Mouse (Mus musculus) heart, embryonic 12.5 days (tissue): ENCODE results near the gene H3f3a. TPM values are rescaled to one million over a fixed set of nuclear protein-coding genes. Genes with fewer than 3 reads are reported as not detected.
A peak's percentile ranks its signal among the peaks of the same experiment; 100 is the strongest.

Source experiments
- ATAC-seq: fragments of 200-750 bp; cut with Nextera tagmentation; 2 replicates; pipeline ENCODE4 v1.8.0; 2017; ENCODE audit warnings: moderate TSS enrichment, moderate library complexity; ENCODE audit not compliant: insufficient number of reproducible peaks, low FRiP score
- H3K27ac ChIP-seq: fragments of 300-500 bp; sonication (generic); 2 replicates; pipeline ENCODE4 v1.5.1; 2016; ENCODE audit warnings: mild to moderate bottlenecking, moderate library complexity; ENCODE audit not compliant: poor library complexity, severe bottlenecking
- H3K27me3 ChIP-seq: fragments of 300-500 bp; sonication (generic); replicated peaks from 2 replicates; pipeline ENCODE4 v1.6.1; 2016; ENCODE audit warnings: mild to moderate bottlenecking, moderate library complexity
- H3K36me3 ChIP-seq: fragments of 300-500 bp; sonication (generic); 2 replicates; pipeline ENCODE4 v1.6.1; 2016; ENCODE audit warnings: mild to moderate bottlenecking, moderate library complexity
- H3K4me1 ChIP-seq: fragments of 300-500 bp; sonication (generic); replicated peaks from 2 replicates; pipeline ENCODE4 v1.6.1; 2016; ENCODE audit warnings: mild to moderate bottlenecking
- H3K4me2 ChIP-seq: fragments of 300-500 bp; sonication (generic); 2 replicates; pipeline ENCODE4 v1.6.1; 2016; ENCODE audit warnings: mild to moderate bottlenecking, moderate library complexity
- H3K4me3 ChIP-seq: fragments of 300-500 bp; sonication (generic); 2 replicates; pipeline ENCODE4 v1.5.1; 2016; ENCODE audit warnings: mild to moderate bottlenecking
- H3K9ac ChIP-seq: fragments of 300-500 bp; sonication (generic); 2 replicates; pipeline ENCODE4 v1.6.1; 2016; ENCODE audit warnings: mild to moderate bottlenecking, moderate library complexity
- H3K9me3 ChIP-seq: fragments of 300-500 bp; sonication (generic); replicated peaks from 2 replicates; pipeline ENCODE4 v1.6.1; 2016; ENCODE audit warnings: mild to moderate bottlenecking, moderate library complexity
- WGBS: fragments of 180-500 bp; shearing (Covaris S2); methylation state at CpG from one replicate; pipeline ENCODE4 v1.1.7; 2016; 5-methylcytosine and 5-hydroxymethylcytosine counted together
- polyA plus RNA-seq: library from polyadenylated mRNA; unstranded; fragments of >200 nt; fragmentation: Nextera tagmentation; extraction: Ambion mirVana; gene quantifications from 2 replicates; pipeline ENCODE4 v1.2.1, GENCODE M21; 2016

H3f3a gene
- polyA plus RNA-seq, 1 experiment from 2014 or later = 1,670 TPM

DNA sequence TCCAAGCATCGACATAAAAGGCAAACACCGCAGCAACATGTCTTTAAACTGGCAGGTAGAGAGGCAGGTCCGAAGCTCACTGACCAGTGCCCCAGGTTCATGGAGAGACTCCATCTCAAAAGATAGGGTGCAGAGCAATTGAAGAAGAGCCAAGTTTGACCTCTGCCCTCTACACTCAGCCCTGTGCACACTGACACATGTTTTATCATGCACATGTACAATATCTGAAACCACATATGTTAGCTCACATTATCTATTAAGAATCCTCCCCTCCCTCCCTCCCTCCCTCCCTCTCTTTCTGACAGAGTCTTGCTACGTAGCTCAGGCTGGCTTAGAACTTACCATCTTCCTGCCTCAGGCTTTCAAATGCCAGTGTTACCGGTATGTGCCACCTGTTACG is 7.4 kb upstream of the H3f3a start:
- no peaks in the 10 kb centered on the region for H3K36me3 ChIP-seq
- no peak overlapping the region for H3K4me2 ChIP-seq
- H3K4me1 ChIP-seq = peaks cover 10% of the 10 kb centered on the region
- no peak overlapping the region for H3K9ac ChIP-seq
- H3K9me3 ChIP-seq = no peaks in the 10 kb centered on the region
- H3K27ac ChIP-seq = no peak overlapping the region
- no peak overlapping the region for H3K4me3 ChIP-seq
- no peaks in the 10 kb centered on the region for H3K27me3 ChIP-seq
- 84% methylated on average over 6 of the region's 6 CpGs for WGBS
- ATAC-seq = no peak

DNA sequence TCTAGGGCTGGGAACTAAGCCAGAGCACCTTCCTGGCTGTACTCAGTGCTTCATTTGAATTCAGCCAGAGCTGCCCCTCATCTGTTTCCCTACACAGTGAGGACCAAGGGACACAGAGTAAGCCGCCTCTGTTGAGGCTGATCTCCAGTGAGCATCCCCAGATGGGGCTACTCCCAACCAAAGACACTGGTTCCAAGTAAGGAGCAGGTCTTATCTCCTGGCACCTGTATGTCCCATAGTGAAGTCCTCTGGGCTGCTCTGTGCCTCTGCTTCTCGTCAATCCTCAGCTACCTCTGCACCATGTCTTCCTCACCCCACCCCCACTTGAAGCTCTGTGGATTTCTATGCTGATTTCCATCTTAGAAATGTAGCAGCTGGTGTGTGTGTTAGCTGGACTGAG is 4.3 kb upstream of the H3f3a start:
- Histone ChIP-seq H3K4me1 (peaks cover 23% of the 10 kb centered on the region), H3K4me3 (no peak overlapping the region), H3K36me3 (no peaks in the 10 kb centered on the region), H3K27ac (no peak overlapping the region), H3K4me2 (no peak overlapping the region), H3K9ac (no peak overlapping the region), H3K9me3 (no peaks in the 10 kb centered on the region), H3K27me3 (no peaks in the 10 kb centered on the region)
- ATAC-seq = no peak
- WGBS = 37% methylated on average over 2 of the region's 2 CpGs

DNA sequence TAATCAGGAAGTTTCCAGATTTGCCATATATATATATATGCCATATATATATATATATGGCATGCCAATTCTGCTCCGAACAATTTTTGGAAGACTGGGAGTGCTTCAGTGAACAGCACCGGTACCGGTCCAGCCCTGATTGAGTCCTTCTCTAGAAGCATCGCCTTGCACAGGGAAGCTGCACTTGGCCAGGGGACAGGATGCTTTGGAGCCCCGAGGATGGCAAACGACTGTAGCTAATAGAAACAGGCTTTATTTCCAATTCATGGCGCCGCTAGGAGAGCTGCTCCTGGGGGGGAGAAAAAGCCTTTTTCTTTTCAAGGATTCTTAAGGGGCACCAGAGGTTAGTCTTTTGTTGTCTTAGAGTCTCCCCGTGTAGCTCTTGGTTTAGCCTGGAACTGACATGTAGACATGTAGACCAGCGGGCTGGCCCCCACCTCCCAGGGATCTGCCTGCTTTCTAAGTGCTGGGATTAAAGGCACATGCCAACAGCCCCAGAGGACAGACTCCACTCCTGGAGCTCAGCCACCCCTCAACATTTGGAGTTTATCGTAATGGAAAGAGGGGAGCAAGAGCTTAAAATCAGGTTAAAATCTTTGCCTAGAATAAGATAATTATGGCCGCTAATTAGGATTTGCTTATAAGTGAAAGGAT is 1.8 kb upstream of the H3f3a start:
- Histone ChIP-seq H3K9me3 (no peaks in the 10 kb centered on the region), H3K9ac (0 out of 2 replicates have a peak overlapping the region, but pooled peaks have one; percentile 7), H3K36me3 (peaks cover 4% of the 10 kb centered on the region), H3K4me1 (peaks cover 27% of the 10 kb centered on the region), H3K4me2 (peak overlapping the region; percentile 22), H3K4me3 (no peak overlapping the region), H3K27ac (no peak overlapping the region), H3K27me3 (no peaks in the 10 kb centered on the region)
- WGBS = 62% methylated on average over 12 of the region's 12 CpGs
- ATAC-seq = no peak

DNA sequence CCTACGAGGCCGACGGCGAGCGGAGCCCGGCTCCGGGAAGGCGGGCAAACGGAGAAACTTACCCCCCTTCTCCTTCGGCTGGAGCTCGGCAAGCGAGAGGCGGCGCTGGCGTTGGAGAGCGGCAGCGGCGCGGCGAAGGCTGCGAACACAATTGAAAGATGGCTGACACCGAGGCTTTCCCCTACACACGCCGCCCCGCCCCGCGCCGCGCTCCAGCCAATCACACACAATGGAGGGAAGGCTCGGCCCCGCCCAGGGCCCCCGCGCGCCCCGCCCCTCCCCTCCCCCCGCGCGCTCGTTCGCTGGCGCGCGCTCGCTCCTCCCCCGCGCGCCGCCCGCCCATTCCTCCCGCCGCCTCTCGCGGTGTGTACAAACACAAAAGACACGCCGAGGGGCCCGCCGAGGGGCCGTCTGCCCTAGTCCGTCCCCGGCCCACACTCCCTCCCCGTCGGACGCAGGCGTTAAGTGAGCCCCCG is 296 bp downstream of the H3f3a start:
- H3K4me1 ChIP-seq = peaks cover 40% of the 10 kb centered on the region
- peak overlapping the region; percentile 76 for H3K4me2 ChIP-seq
- no peaks in the 10 kb centered on the region for H3K9me3 ChIP-seq
- H3K27me3 ChIP-seq = no peaks in the 10 kb centered on the region
- peak overlapping the region; percentile 93 for H3K4me3 ChIP-seq
- peaks cover 19% of the 10 kb centered on the region for H3K36me3 ChIP-seq
- ATAC-seq = peak; percentile 96
- peak overlapping the region; percentile 100 for H3K9ac ChIP-seq
- WGBS = 0% methylated on average over 41 of the region's 65 CpGs
- peak overlapping the region; percentile 100 for H3K27ac ChIP-seq

DNA sequence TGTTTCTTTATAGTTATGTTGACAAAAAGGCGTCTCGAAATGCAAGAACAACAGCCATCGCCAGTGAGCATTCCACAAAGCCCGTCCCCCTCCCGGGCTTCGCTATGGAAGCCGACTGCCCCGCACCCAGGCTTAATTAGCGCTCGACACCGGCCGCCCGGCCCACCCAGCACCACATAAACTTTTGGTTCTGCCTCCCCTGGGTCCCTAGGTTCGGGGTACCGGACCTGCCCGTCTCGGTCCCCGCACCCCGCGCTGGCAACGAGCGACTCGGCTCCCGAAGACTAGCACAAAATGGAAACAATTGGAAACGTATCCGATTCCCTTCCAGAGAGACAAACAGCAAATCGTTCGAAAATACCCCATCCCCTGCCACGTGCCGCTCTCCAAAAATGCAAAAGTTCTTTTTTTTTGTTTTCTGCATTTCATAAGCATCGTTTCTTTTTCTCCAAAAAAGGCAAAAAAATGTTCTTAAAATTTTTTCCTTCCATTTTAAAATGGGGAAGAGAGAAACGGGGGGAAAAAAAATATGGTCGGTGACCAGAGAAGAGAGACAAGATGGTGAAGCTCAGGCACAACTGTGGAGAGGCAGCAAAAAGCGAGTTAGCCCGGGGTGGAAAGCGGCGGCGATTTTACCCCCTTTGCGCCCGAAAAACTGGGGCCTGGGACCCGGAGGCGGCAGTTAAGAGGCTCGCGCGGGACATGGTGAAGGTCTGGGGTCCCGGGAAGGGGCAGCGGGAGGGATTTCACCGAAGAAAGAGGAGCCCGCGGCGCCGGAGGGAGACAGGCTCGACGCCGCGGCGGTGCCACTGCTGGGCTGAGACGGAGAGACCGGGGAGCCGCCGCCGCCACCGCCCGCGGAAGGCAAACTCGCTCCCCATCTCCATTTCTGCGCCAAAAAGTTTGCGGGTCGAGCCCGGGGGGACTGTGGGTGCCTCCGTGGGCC is 1.0 kb downstream of the H3f3a start:
- WGBS = under 1% methylated on average over 69 of the region's 71 CpGs
- Histone ChIP-seq H3K4me2 (peak overlapping the region; percentile 76), H3K9ac (peak overlapping the region; percentile 100)

DNA sequence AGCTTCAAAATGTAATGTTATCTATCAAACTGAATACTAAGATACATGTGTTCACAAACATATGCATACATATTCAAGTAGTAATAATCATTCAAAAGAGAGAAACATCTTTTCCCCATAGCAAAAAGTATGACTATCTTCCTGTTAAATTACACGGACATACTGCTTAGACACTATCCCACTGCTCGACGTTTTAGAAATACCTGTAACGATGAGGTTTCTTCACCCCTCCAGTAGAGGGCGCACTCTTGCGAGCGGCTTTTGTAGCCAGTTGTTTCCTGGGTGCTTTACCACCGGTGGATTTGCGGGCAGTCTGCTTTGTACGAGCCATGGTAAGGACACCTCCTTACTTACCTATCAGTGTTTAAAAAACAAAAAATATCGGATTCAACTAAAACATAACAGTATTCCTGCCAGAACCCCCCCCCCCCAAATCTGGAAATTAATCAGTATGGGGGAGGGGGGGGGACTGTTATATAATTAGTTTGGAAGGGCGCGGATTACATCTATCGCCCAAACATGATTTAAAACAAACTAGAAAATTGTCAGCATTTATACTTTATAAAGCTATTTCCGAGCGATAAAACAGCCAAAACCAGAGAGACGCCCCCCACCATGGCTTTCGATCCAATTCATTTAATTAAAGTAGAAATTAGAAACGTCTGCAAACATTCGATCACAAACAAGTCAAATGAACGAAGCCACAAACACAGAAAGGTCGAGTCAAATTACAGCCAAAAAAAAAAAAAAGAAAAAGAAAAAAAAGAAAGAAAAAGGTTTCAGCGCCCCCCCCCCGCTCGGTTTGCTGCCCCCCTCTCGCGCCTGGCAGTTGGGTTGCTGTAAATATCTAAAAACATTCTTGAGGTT is 1.9 kb downstream of the H3f3a start:
- Histone ChIP-seq H3K4me2 (peak overlapping the region; percentile 53), H3K9me3 (no peaks in the 10 kb centered on the region), H3K9ac (peak overlapping the region; percentile 100), H3K4me3 (peak overlapping the region; percentile 93), H3K36me3 (peaks cover 32% of the 10 kb centered on the region), H3K27ac (peak overlapping the region; percentile 100), H3K4me1 (peaks cover 34% of the 10 kb centered on the region), H3K27me3 (no peaks in the 10 kb centered on the region)
- WGBS = 5% methylated on average over 27 of the region's 27 CpGs
- no peak for ATAC-seq

More for the DNA sequence above, 1.0 kb downstream of the H3f3a start:
- ATAC-seq = peak; percentile 36
- H3K36me3 ChIP-seq = peaks cover 25% of the 10 kb centered on the region
- H3K27ac ChIP-seq = peak overlapping the region; percentile 100
- H3K27me3 ChIP-seq = no peaks in the 10 kb centered on the region
- H3K4me3 ChIP-seq = peak overlapping the region; percentile 93
- H3K9me3 ChIP-seq = no peaks in the 10 kb centered on the region
- H3K4me1 ChIP-seq = peaks cover 36% of the 10 kb centered on the region

DNA sequence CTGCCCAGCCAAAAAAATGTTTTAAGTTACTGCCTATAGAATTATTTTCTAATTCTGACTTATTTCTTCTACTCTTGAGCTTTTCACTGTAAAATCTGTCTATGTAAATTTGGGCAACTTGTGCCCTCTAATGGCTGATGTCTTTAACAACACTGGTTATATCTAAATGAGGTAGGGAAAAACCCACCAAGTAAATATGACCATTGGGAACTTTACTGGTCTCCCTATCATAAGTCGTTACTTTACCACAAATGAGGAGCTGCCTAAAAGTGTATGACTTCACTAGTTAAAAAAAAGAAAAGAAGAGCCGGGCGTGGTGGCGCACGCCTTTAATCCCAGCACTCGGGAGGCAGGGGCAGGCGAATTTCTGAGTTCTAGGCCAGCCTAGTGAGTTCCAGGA is 2.8 kb downstream of the H3f3a start:
- peaks cover 41% of the 10 kb centered on the region for H3K36me3 ChIP-seq
- peaks cover 34% of the 10 kb centered on the region for H3K4me1 ChIP-seq
- ATAC-seq = no peak
- H3K9me3 ChIP-seq = no peaks in the 10 kb centered on the region
- peak overlapping the region; percentile 34 for H3K4me3 ChIP-seq
- 76% methylated on average over 7 of the region's 7 CpGs for WGBS
- peak overlapping the region; percentile 61 for H3K4me2 ChIP-seq
- H3K27ac ChIP-seq = no peak overlapping the region
- H3K9ac ChIP-seq = no peak overlapping the region; the same call in 1 of the 2 replicates
- no peaks in the 10 kb centered on the region for H3K27me3 ChIP-seq

DNA sequence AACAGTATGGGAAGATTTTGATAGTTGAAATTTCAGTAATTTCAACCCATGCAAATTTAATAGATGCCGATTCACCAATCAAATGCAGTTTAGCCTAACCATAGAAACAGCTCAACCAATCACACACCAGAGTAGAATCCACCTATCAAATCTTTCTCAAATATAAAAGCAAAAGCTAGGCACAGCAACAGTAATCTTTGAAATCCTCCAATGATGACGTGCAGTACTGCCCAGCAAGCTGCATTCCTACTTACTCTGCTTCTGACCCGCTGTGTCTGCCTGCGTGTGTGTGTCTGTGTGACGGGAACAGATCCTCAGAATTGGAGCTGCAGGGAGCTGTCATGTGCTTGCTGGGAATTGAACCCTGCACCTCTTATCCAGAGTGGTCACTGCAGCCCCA is 4.9 kb downstream of the H3f3a start:
- Histone ChIP-seq H3K4me2 (no peak overlapping the region), H3K9me3 (no peaks in the 10 kb centered on the region), H3K4me3 (no peak overlapping the region), H3K4me1 (peaks cover 20% of the 10 kb centered on the region), H3K9ac (no peak overlapping the region), H3K27ac (no peak overlapping the region), H3K36me3 (peaks cover 62% of the 10 kb centered on the region), H3K27me3 (no peaks in the 10 kb centered on the region)
- WGBS = 76% methylated on average over 5 of the region's 5 CpGs
- ATAC-seq = no peak

DNA sequence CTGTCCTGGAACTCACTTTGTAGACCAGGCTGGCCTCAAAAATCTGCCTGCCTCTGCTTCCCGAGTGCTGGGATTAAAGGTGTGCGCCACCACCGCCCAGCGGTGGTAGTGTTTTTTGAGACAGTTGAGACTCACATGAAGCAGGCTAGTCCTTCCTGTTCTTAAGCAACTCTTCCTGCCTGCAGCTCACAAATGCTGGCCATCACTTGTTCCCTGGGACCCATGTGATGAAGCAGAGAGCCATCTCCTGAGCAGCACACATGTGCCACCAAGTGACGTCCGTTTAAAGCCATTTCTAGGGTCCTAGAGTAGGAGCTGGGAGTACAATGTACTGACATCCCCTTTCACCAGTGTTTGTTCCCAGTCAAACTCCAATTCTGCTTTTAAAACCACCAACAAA is 9.9 kb downstream of the H3f3a start:
- H3K27me3 ChIP-seq = no peaks in the 10 kb centered on the region
- 91% methylated on average over 6 of the region's 6 CpGs for WGBS
- no peak overlapping the region for H3K4me3 ChIP-seq
- peaks cover 75% of the 10 kb centered on the region for H3K36me3 ChIP-seq
- H3K27ac ChIP-seq = no peak overlapping the region
- H3K9ac ChIP-seq = no peak overlapping the region
- H3K4me2 ChIP-seq = no peak overlapping the region
- ATAC-seq = no peak
- peaks cover 12% of the 10 kb centered on the region; the same call in 1 of the 2 replicates for H3K4me1 ChIP-seq
- 0 out of 2 replicates have a peak, but pooled peaks cover 5% of the 10 kb centered on the region for H3K9me3 ChIP-seq

DNA sequence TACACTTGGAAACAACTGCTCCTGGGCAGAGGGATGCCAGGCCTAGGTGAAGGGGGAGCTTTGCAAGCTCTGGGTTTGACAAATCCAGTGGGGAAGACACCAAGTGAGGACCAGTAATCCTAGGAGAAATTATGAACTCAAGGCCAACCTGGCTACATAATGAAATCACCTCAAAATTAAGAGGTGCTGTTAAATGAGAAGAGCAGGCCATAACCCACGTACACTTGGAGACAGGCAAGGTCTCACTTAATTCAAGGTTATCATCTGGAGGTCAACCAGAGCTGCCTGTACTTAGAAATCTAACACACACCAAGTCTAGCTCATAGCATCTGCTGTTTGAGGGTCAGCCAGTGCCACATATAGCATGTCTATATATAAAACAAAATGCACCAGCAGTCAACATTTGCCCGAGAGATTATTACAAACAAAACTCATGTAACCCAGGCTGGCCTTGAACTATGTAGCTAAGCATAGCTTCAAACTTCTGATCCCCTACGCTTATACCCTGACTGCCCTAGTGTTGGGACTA is 12.2 kb downstream of the H3f3a start:
- Histone ChIP-seq H3K4me1 (peaks cover 7% of the 10 kb centered on the region; the same call in 1 of the 2 replicates), H3K9me3 (peaks cover 10% of the 10 kb centered on the region), H3K9ac (no peak overlapping the region), H3K4me3 (no peak overlapping the region), H3K27me3 (no peaks in the 10 kb centered on the region), H3K36me3 (peaks cover 61% of the 10 kb centered on the region), H3K27ac (0 out of 2 replicates have a peak overlapping the region, but pooled peaks have one; percentile 38), H3K4me2 (no peak overlapping the region)
- ATAC-seq = peak; percentile 44; the same call in 1 of the 2 replicates
- 54% methylated on average over 3 of the region's 3 CpGs for WGBS
